Mouse (Mus musculus) heart, adult 2 months (tissue): ENCODE data around the gene Camsap3.

Source experiments
- CTCF ChIP-seq: fragments of 200-600 bp; IDR thresholded peaks from 2 replicates; pipeline ENCODE4 v1.8.1; 2022; ENCODE audit warnings: antibody characterized with exemption, mild to moderate bottlenecking, moderate library complexity
- EP300 ChIP-seq: fragments of 200-500 bp; IDR thresholded peaks from 2 replicates; pipeline ENCODE4 v1.6.1; 2011; ENCODE audit warnings: low read depth, low read length, control low read depth; ENCODE audit not compliant: insufficient read depth
- POLR2A ChIP-seq: fragments of 200-500 bp; IDR thresholded peaks from 2 replicates; pipeline ENCODE4 v1.6.1; 2011; ENCODE audit warnings: mild to moderate bottlenecking, low read depth, low read length, control low read depth; ENCODE audit not compliant: insufficient read depth

GRCm38 (mm10) chr8:3647561-3647960 is 60.5 kb downstream of the Camsap3 start:
- TF ChIP-seq CTCF (no peak), EP300 (no peak), POLR2A (no peak)
